Mouse (Mus musculus) B cell, adult (primary cell): Measurements from ENCODE around the gene Tchp. TPM values are rescaled to one million over a fixed set of nuclear protein-coding genes. Genes with fewer than 3 reads are reported as not detected.

Experiments used
- total RNA-seq: library from RNA; stranded (reverse); gene quantifications from 4 replicates; pipeline ENCODE4 v1.2.4, GENCODE M21; 2023; ENCODE audit not compliant: inconsistent age

Tchp gene
- total RNA-seq, result 19.0 to 24.7 TPM (median 22.0 TPM) in 4 replicates

GRCm38 (mm10) chr5:114707265-114708068 lies at the start of gene Tchp:
Gene Tchp, plus strand, starts transcription at chr5:114707760.

GRCm38 (mm10) chr5:114658255-114658654 lies 49.3 kb upstream of the Tchp start, which contains the start of gene Trpv4:
Gene Trpv4, minus strand, starts transcription at chr5:114658421.

GRCm38 (mm10) chr5:114690633-114691567 lies 16.7 kb upstream of the Tchp start, which contains the start of gene Gltp:
Gene Gltp, minus strand, starts transcription at chr5:114690984.

Other genes starting within 250 kb of the Tchp start
- gene Fam222a, start 139.7 kb upstream of the Tchp start, total RNA-seq, result 6.5 to 11.6 TPM (median 8.6 TPM) in 4 replicates
- gene Trpv4, start 49.3 kb upstream of the Tchp start, total RNA-seq, result 0.27 to 1.0 TPM in 2 of 4 replicates, not detected in the others
- gene Gltp, start 16.8 kb upstream of the Tchp start, total RNA-seq, result 56.1 to 58.9 TPM (median 57.4 TPM) in 4 replicates
- gene Ankrd13a, start 66.9 kb downstream of the Tchp start, total RNA-seq, result 187 to 205 TPM (median 199 TPM) in 4 replicates
- gene Git2, start 67.8 kb downstream of the Tchp start, total RNA-seq, result 170 to 180 TPM (median 173 TPM) in 4 replicates
- 50.4 to 57.2 TPM (median 52.4 TPM) in 4 replicates for gene 1500011B03Rik, start 115.7 kb downstream of the Tchp start, total RNA-seq
- gene 4930519G04Rik, start 145.9 kb downstream of the Tchp start, total RNA-seq, result 0.24 to 0.67 TPM in 2 of 4 replicates, not detected in the others
- not detected in 4 replicates for gene Gm9936, start 150.9 kb downstream of the Tchp start, total RNA-seq
- 4.5 to 7.3 TPM (median 6.6 TPM) in 4 replicates for gene Oasl2, start 189.2 kb downstream of the Tchp start, total RNA-seq
- gene Oasl1, start 215.5 kb downstream of the Tchp start, total RNA-seq, result 19.1 to 44.2 TPM (median 26.8 TPM) in 4 replicates
- 35.9 to 40.1 TPM (median 39.5 TPM) in 4 replicates for gene 2210016L21Rik, start 234.4 kb downstream of the Tchp start, total RNA-seq